Comparison of ENCODE assay signal across 7 mouse cellular contexts in genomic region chr9:47530922-47531850, GRCm38 (mm10). TPM values are rescaled to one million over a fixed set of nuclear protein-coding genes. Genes with fewer than 3 reads are reported as not detected.
DNase-seq lines count a peak whose midpoint lies in the region; ATAC-seq lines count a peak whose summit lies in the region.

No protein-coding gene starts in this region.

- H3K27ac ChIP-seq in limb, embryonic 12.5 days, result peak overlapping the region; percentile 72
- H3K27ac ChIP-seq in midbrain, embryonic 14.5 days (replicated peaks; ENCODE audit: low read depth, low read length), result peak overlapping the region; percentile 90
- H3K27ac ChIP-seq in stomach, embryonic 16.5 days (ENCODE audit: low read length), result no peak overlapping the region; the same call in 1 of the 2 replicates

- no peaks in the 10 kb centered on the region for H3K9me3 ChIP-seq in limb, embryonic 12.5 days
- no peaks in the 10 kb centered on the region for H3K9me3 ChIP-seq in midbrain, embryonic 14.5 days (ENCODE audit: control insufficient read depth, low read length)
- H3K9me3 ChIP-seq in stomach, embryonic 16.5 days (replicated peaks; ENCODE audit: control insufficient read depth, low read length), result no peaks in the 10 kb centered on the region

- H3K4me3 ChIP-seq in limb, embryonic 12.5 days (replicated peaks), result peak overlapping the region; percentile 76
- H3K4me3 ChIP-seq in midbrain, embryonic 14.5 days (replicated peaks; ENCODE audit: low read depth, low read length), result peak overlapping the region; percentile 80
- peak overlapping the region; percentile 79 for H3K4me3 ChIP-seq in stomach, embryonic 16.5 days (replicated peaks; ENCODE audit: low read length)

- H3K36me3 ChIP-seq in limb, embryonic 12.5 days, result no peaks in the 10 kb centered on the region
- no peaks in the 10 kb centered on the region for H3K36me3 ChIP-seq in midbrain, embryonic 14.5 days (ENCODE audit: control insufficient read depth, insufficient read depth, low read length)
- H3K36me3 ChIP-seq in stomach, embryonic 16.5 days (ENCODE audit: control insufficient read depth, insufficient read depth, low read length), result no peaks in the 10 kb centered on the region

- DNase-seq in adrenal gland, postnatal 36 days, result peak; percentile 78 to 84
- DNase-seq in embryo, embryonic 9.5 days (ENCODE audit: extremely low spot score), result peak; percentile 75
- DNase-seq in heart, adult 11 months, result peak; percentile 94
- peak; percentile 49 for DNase-seq in kidney, adult 11 months
- peak; percentile 82 for DNase-seq in midbrain, embryonic 14.5 days

- peak overlapping the region; percentile 84 for H3K9ac ChIP-seq in limb, embryonic 12.5 days (replicated peaks)
- H3K9ac ChIP-seq in midbrain, embryonic 14.5 days (replicated peaks; ENCODE audit: low read length), result peak overlapping the region; percentile 88
- H3K9ac ChIP-seq in stomach, embryonic 16.5 days (ENCODE audit: low read length), result peak overlapping the region; percentile 80

- under 1% methylated on average over 109 of the region's 110 CpGs for WGBS in limb, embryonic 12.5 days
- under 1% methylated on average over 103 of the region's 110 CpGs for WGBS in midbrain, embryonic 14.5 days
- under 1% methylated on average over 106 of the region's 110 CpGs for WGBS in stomach, embryonic 16.5 days

- peaks cover 26% of the 10 kb centered on the region for H3K27me3 ChIP-seq in limb, embryonic 12.5 days
- peaks cover 8% of the 10 kb centered on the region; the same call in 1 of the 2 replicates for H3K27me3 ChIP-seq in midbrain, embryonic 14.5 days (ENCODE audit: control insufficient read depth, insufficient read depth, low read length)
- H3K27me3 ChIP-seq in stomach, embryonic 16.5 days (ENCODE audit: control insufficient read depth, insufficient read depth, low read length), result peaks cover 9% of the 10 kb centered on the region

- ATAC-seq in limb, embryonic 12.5 days (ENCODE audit: insufficient number of reproducible peaks, insufficient read depth, low FRiP score, low TSS enrichment, low read depth), result no peak
- 0 out of 2 replicates have a peak, but pooled peaks have one; percentile 11 for ATAC-seq in midbrain, embryonic 14.5 days (ENCODE audit: low FRiP score, low TSS enrichment)
- peak; percentile 3; the same call in 1 of the 2 replicates for ATAC-seq in stomach, embryonic 16.5 days (ENCODE audit: insufficient read depth, low FRiP score)

- peaks cover 22% of the 10 kb centered on the region for H3K4me1 ChIP-seq in limb, embryonic 12.5 days (replicated peaks)
- H3K4me1 ChIP-seq in midbrain, embryonic 14.5 days (ENCODE audit: control insufficient read depth, insufficient read depth, low read length), result peaks cover 25% of the 10 kb centered on the region; the same call in 1 of the 2 replicates
- peaks cover 11% of the 10 kb centered on the region; the same call in 1 of the 2 replicates for H3K4me1 ChIP-seq in stomach, embryonic 16.5 days (ENCODE audit: control insufficient read depth, insufficient read depth, low read length)

- H3K4me2 ChIP-seq in limb, embryonic 12.5 days, result peak overlapping the region; percentile 96
- H3K4me2 ChIP-seq in midbrain, embryonic 14.5 days (ENCODE audit: low read length), result peak overlapping the region; percentile 85
- H3K4me2 ChIP-seq in stomach, embryonic 16.5 days (ENCODE audit: low read depth, low read length), result peak overlapping the region; percentile 97

RNA-seq across cellular contexts. Expression of gene Cadm1, which starts 1.2 kb away (rescaled TPM):
- total RNA-seq in adrenal gland, postnatal 36 days (2021), result 10 to 100 TPM; 31.6 to 38.0 TPM
- 46.5 and 46.6 TPM in 2 replicates for polyA plus RNA-seq in limb, embryonic 12.5 days (2016; fragmentation: Nextera tagmentation; extraction: Ambion mirVana)
- 200 and 204 TPM in 2 replicates for polyA plus RNA-seq in midbrain, embryonic 14.5 days (2014; fragmentation: Nextera tagmentation; extraction: Ambion mirVana)
- polyA plus RNA-seq in stomach, embryonic 16.5 days (2015; fragmentation: Nextera tagmentation; extraction: Ambion mirVana), result 41.3 and 44.8 TPM in 2 replicates
